Mouse (Mus musculus) cerebellum, postnatal 25 days (tissue): ENCODE data around the gene Camta1.

ENCODE experiments used
- DNase-seq, 2 experiments: peaks; one replicate each; pipeline ENCODE4 v3.0.0; 2021; ENCODE audit warnings: mixed read lengths in 2 of 2

The Camta1 gene

GRCm38 (mm10) chr4:151860441-151861331 lies 990 bp downstream of the Camta1 start:
- DNase-seq = peak; percentile 53 to 64

GRCm38 (mm10) chr4:151859275-151859674 lies 2.4 kb downstream of the Camta1 start:
- DNase-seq = no peak

GRCm38 (mm10) chr4:151853949-151854348 lies 7.7 kb downstream of the Camta1 start:
- peak in 1 of 2 experiments; percentile 33 for DNase-seq

GRCm38 (mm10) chr4:151851179-151851578 lies 10.5 kb downstream of the Camta1 start:
- DNase-seq = peak; percentile 37 to 51

- DNase-seq = no peak
These were observed 19.1 kb downstream of the Camta1 start for GRCm38 (mm10) chr4:151842591-151842990.

- DNase-seq = peak; percentile 51 to 59
These were observed 23.2 kb downstream of the Camta1 start for GRCm38 (mm10) chr4:151838518-151838917.

- peak in 1 of 2 experiments; percentile 41 for DNase-seq
These were observed 25.8 kb downstream of the Camta1 start for GRCm38 (mm10) chr4:151835860-151836259.

GRCm38 (mm10) chr4:151834536-151834935 lies 27.1 kb downstream of the Camta1 start:
- DNase-seq = peak; percentile 56 to 59

GRCm38 (mm10) chr4:151833940-151834449 lies 27.7 kb downstream of the Camta1 start:
- DNase-seq = peak; percentile 42 to 53

- DNase-seq = no peak
These were observed 33.8 kb downstream of the Camta1 start for GRCm38 (mm10) chr4:151827840-151828239.

- DNase-seq = no peak
These were observed 34.3 kb downstream of the Camta1 start for GRCm38 (mm10) chr4:151827356-151827755.

GRCm38 (mm10) chr4:151823963-151824362 lies 37.7 kb downstream of the Camta1 start:
- DNase-seq = no peak

GRCm38 (mm10) chr4:151822986-151823385 lies 38.7 kb downstream of the Camta1 start:
- no peak for DNase-seq

- no peak for DNase-seq
These were observed 43.5 kb downstream of the Camta1 start for GRCm38 (mm10) chr4:151817981-151818766.

- no peak for DNase-seq
These were observed 48.0 kb downstream of the Camta1 start for GRCm38 (mm10) chr4:151813711-151814110.

- DNase-seq = no peak
These were observed 56.0 kb downstream of the Camta1 start for GRCm38 (mm10) chr4:151805685-151806084.

GRCm38 (mm10) chr4:151805046-151805445 lies 56.6 kb downstream of the Camta1 start:
- no peak for DNase-seq

- DNase-seq = no peak
These were observed 57.5 kb downstream of the Camta1 start for GRCm38 (mm10) chr4:151804208-151804607.

GRCm38 (mm10) chr4:151798630-151799029 lies 63.0 kb downstream of the Camta1 start:
- DNase-seq = no peak

- no peak for DNase-seq
These were observed 68.0 kb downstream of the Camta1 start for GRCm38 (mm10) chr4:151793694-151794093.

- DNase-seq = no peak
These were observed 74.5 kb downstream of the Camta1 start for GRCm38 (mm10) chr4:151786946-151787705.

GRCm38 (mm10) chr4:151780511-151780910 lies 81.2 kb downstream of the Camta1 start:
- no peak for DNase-seq
